Mouse (Mus musculus) common myeloid progenitor, adult 5-6 weeks (primary cell): ENCODE measurements around the gene Plk5. TPM values are rescaled to one million over a fixed set of nuclear protein-coding genes. Genes with fewer than 3 reads are reported as not detected.

Experiments used
- ATAC-seq: replicated peaks from 2 replicates; pipeline ENCODE4 v1.8.0; 2016; ENCODE audit warnings: low read depth, mild to moderate bottlenecking, moderate TSS enrichment, inconsistent platforms; ENCODE audit not compliant: poor library complexity, severe bottlenecking
- total RNA-seq: library from RNA; stranded (forward); fragments of 200-1000, 187-1606 nt; gene quantifications from 2 replicates; pipeline ENCODE4 v1.2.3, GENCODE M21; 2017

Plk5 gene
- 0.55 TPM in 1 of 2 replicates, not detected in the other for total RNA-seq

GRCm38 (mm10) chr10:80356001-80356682 lies at the start of gene Plk5:
Gene Plk5, plus strand, starts transcription at chr10:80356459.
- no peak for ATAC-seq

- ATAC-seq, result no peak
Observed at GRCm38 (mm10) chr10:80311560-80311959, 44.7 kb upstream of the Plk5 start.

DNA sequence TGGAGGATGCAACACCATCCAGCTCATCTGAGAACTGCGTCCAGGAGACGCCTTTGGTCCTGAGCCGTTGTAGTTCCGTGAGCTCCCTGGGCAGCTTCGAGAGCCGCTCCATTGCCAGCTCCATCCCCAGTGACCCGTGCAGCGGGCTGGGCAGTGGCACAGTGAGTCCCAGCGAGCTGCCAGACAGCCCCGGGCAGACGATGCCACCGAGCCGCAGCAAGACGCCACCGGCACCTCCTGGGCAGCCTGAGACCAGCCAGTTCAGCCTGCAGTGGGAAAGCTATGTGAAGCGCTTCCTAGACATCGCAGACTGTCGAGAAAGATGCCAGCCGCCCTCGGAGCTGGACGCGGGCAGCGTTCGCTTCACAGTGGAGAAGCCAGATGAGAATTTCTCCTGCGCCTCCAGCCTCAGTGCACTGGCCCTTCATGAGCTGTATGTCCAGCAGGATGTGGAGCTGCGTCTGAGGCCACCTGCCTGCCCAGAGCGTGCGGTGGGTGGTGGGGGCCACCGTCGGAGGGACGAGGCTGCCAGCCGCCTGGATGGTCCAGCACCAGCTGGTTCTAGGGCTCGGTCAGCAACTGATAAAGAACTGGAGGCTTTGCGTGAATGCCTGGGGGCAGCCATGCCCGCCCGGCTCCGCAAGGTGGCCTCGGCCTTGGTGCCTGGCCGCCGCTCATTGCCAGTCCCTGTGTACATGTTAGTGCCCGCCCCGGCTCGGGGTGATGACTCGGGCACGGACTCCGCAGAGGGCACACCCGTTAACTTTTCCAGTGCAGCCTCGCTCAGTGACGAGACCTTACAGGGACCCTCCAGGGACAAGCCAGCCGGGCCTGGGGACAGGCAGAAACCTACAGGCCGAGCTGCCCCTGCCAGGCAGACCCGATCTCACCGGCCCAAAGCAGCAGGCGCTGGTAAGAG lies 43.4 kb upstream of the Plk5 start:
- ATAC-seq, result no peak

- ATAC-seq, result peak; percentile 52
Observed at GRCm38 (mm10) chr10:80313627-80314201, 42.5 kb upstream of the Plk5 start.

DNA sequence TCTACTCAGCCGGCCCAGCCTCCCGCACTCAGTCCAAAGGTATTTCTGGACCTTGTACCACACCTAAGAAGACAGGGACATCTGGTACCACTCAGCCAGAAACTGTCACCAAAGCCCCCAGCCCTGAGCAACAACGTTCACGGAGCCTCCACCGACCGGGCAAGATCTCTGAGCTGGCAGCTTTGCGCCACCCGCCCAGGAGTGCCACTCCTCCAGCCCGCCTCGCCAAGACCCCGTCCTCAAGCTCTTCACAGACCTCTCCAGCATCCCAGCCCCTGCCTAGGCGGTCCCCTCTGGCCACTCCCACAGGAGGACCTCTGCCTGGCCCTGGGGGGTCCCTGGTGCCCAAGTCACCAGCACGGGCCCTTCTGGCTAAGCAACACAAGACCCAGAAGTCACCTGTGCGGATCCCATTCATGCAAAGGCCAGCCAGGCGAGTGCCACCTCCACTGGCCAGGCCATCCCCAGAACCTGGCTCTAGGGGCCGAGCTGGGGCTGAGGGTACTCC lies 41.7 kb upstream of the Plk5 start:
- ATAC-seq, result no peak

GRCm38 (mm10) chr10:80315315-80315714 lies 40.9 kb upstream of the Plk5 start:
- ATAC-seq, result no peak

DNA sequence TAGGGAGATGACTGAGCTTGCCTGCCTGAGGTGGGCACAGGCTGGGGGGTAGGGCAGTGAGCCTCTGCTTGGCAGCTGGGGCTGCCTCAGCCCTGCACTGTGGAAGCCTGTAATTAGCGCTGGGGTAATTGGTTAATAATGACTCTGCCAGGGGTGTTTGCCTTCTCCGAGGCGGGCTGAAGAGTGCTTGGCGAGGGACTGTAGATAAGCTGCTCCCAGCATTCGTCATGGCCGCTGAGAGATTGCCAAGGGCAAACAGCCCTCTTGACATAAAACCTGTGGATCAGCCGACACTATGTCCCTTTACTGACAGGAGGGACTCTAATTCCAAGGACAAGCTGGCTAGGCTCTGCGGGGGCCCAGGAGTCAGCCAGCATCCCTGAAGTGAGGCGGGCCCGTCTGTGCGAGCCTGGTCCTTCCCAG lies 39.9 kb upstream of the Plk5 start:
- ATAC-seq, result no peak

DNA sequence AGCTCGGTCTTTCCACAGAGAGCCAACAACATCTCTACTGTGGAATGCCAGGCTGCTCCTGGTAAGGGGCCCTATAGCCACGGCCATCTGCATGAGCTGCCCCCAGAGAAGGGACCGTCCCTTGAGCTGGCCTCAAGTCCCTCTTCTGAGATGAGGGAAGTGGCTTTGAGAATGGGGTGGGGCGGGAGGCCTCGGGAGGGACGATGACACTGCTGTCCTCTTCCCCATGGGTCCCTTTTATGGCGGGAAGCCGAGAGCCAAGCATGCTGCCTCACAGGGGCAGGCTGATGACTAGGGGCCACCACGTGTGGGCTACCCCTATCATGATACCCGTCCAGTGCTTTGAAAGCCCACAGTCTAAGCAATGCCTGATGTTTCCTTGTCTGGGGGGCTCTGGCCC lies 39.2 kb upstream of the Plk5 start:
- ATAC-seq, result no peak

DNA sequence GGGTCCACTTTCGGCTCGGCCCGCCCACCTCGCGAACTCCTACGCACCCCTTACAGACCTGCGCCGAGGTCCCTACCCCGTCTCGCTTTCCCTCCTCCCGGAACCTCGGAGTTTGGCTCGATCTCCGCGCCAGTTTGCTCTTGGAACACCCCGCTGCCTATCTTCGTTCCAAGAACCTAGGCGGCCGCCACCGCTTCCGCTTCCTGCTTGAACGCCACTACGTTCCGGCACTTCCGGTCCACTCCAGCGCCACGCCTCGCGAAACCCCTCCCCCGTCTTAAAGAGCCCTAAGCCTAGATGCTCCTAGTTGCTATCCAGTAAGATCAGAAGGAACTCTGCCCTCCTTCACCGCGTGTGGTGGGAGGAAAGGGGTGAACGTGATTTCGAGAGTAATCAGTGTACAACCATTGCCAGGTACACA lies 35.9 kb upstream of the Plk5 start, which contains the start of gene 2310011J03Rik:
2310011J03Rik (minus strand) TSS at position 198 of the 421 bp plus-strand sequence.
- ATAC-seq, result peak; percentile 68

- ATAC-seq, result no peak
Observed at GRCm38 (mm10) chr10:80321014-80321669, 35.1 kb upstream of the Plk5 start.

DNA sequence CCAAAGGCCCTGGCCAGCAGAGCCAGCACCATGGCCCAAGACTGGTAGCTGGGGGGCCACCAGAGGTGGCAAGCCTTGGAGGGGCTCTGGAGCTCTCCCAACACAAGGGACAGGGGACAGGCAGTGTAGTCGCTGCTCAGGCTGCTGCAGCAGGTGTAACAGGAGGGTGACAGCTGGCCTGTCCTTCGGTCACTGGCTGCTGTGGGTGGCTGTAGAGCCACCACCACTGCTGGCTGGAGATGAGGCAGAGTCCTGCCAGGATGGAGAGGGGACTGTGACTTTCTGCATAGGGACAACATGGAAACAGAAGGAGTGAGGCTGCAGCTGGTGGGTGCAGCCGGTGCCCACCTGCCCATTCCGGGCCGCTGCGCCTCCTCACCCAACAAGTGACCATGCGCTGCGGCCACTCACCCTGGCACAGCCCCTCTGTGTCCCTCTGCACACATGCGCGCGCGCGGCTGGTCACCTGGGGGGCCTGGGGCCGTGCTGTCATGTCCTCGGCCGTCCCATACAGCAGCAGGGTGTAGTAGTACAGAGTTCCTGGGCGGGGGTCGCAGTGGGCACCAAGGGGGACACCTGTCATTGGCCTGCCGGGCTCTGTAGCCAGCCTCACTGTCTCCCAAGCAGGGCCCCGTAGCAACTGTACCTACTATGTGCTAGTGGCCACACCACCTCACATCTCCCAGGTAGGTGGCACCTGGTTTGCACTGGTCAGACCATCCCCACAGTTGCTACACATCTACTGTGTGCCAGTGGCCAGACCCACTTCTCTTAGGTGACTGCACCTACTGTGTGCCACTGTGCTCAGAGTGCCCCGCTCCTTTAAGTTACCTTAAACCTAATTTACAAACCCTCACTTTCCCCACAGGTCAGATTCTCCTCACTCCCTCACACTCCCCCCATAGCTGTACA lies 34.3 kb upstream of the Plk5 start:
- ATAC-seq, result no peak

GRCm38 (mm10) chr10:80322811-80323211 lies 33.4 kb upstream of the Plk5 start:
- 0 out of 2 replicates have a peak, but pooled peaks have one; percentile 5 for ATAC-seq

- peak; percentile 43 for ATAC-seq
Observed at GRCm38 (mm10) chr10:80323261-80324119, 32.8 kb upstream of the Plk5 start.

DNA sequence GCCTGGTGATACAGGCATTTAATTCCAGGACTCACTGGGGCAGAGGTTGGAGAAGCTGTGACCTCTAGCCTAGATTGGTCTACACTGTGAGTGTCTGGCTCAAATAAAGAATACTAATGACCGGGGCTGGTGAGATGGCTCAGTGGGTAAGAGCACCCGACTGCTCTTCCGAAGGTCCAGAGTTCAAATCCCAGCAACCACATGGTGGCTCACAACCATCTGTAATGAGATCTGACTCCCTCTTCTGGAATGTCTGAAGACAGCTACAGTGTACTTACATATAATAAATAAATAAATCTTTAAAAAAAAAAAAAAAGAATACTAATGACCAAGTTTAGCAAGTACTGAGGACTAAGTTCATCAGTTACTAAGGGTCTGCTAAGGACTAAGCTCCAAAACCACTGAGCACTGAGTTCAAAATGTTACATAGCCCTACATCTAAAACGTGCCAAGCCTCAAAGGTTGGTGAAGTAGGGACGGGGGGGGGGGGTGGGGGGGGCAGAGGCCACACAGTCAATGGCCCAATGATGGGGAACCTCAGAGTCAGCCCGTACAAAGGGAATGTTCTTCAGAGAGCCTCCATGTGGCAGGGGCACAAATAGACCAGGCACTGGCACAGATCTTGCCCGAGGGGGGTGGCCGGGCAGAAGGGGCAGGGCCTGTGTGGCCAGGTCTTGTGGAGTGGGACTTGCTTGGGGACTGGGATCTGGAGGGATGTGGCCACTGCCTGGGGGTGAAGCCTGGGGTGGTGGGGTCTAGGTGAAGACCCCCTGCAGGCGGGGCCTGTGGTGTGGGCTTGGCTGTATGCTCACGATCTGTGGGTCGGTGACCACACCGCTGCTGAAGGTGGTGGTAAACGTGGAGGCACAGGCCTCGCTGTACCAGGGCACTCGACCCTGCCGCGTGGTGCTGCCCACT lies 31.9 kb upstream of the Plk5 start:
- no peak for ATAC-seq

GRCm38 (mm10) chr10:80325045-80325444 lies 31.2 kb upstream of the Plk5 start:
- no peak for ATAC-seq

GRCm38 (mm10) chr10:80329273-80330081 lies 26.8 kb upstream of the Plk5 start, which contains the start of the genes Pcsk4 and Reep6:
Gene Pcsk4, minus strand, starts transcription at chr10:80329498.
Gene Reep6, plus strand, starts transcription at chr10:80329953.
- ATAC-seq, result peak; percentile 93
